Mouse (Mus musculus) CD8-positive naive resting alpha-beta T cell, adult 2 months (primary cell): ENCODE data around the gene Cdk5rap1.
"Not testable (repeated sequence)": the region's sequence is repeated elsewhere in the genome, so short reads cannot be mapped to it uniquely, and the experiment has no call there.

Experiments
- DNase-seq, 2 experiments: peaks; one replicate each; pipeline ENCODE4 v3.0.0; 2022; ENCODE audit warnings: low read depth in 2 of 2, low spot score in 2 of 2

Gene Cdk5rap1

GRCm38 (mm10) chr2:154374807-154375601 lies 2.2 kb upstream of the Cdk5rap1 start:
- DNase-seq, result no peak

GRCm38 (mm10) chr2:154373961-154374632 lies 1.3 kb upstream of the Cdk5rap1 start:
- DNase-seq, result peak; percentile 63 to 72

GRCm38 (mm10) chr2:154372151-154372829 lies 520 bp downstream of the Cdk5rap1 start:
- peak; percentile 75 to 83 for DNase-seq

GRCm38 (mm10) chr2:154367510-154367909 lies 5.3 kb downstream of the Cdk5rap1 start:
- DNase-seq, result no peak

- DNase-seq, result not testable (repeated sequence)
These were observed 18.8 kb downstream of the Cdk5rap1 start for GRCm38 (mm10) chr2:154354000-154354425.

GRCm38 (mm10) chr2:154348152-154348551 lies 24.7 kb downstream of the Cdk5rap1 start:
- DNase-seq, result no peak

GRCm38 (mm10) chr2:154339356-154339755 lies 33.5 kb downstream of the Cdk5rap1 start:
- DNase-seq, result no peak

- no peak for DNase-seq
These were observed 34.6 kb downstream of the Cdk5rap1 start for GRCm38 (mm10) chr2:154338161-154338560.

GRCm38 (mm10) chr2:154335572-154335971 lies 37.2 kb downstream of the Cdk5rap1 start:
- no peak for DNase-seq

GRCm38 (mm10) chr2:154326852-154327251 lies 46.0 kb downstream of the Cdk5rap1 start:
- no peak for DNase-seq

- not testable (repeated sequence) for DNase-seq
These were observed 59.0 kb downstream of the Cdk5rap1 start for GRCm38 (mm10) chr2:154313771-154314170.

GRCm38 (mm10) chr2:154306927-154307326 lies 65.9 kb downstream of the Cdk5rap1 start, which contains the start of gene Bpifb9b:
Gene Bpifb9b (plus strand): TSS chr2:154307227.
- not testable (repeated sequence) for DNase-seq

- DNase-seq, result not testable (repeated sequence)
These were observed 68.2 kb downstream of the Cdk5rap1 start for GRCm38 (mm10) chr2:154304604-154305003.

- DNase-seq, result no peak
These were observed 71.0 kb downstream of the Cdk5rap1 start for GRCm38 (mm10) chr2:154301763-154302162.

- peak; percentile 42 to 57 for DNase-seq
These were observed 72.3 kb downstream of the Cdk5rap1 start for GRCm38 (mm10) chr2:154300496-154300895.

GRCm38 (mm10) chr2:154294746-154295145 lies 78.1 kb downstream of the Cdk5rap1 start:
- DNase-seq, result peak; percentile 41 to 49

GRCm38 (mm10) chr2:154292833-154293232 lies 80.0 kb downstream of the Cdk5rap1 start:
- DNase-seq, result no peak

GRCm38 (mm10) chr2:154291866-154292265 lies 80.9 kb downstream of the Cdk5rap1 start:
- DNase-seq, result not testable (repeated sequence)
